Mouse (Mus musculus): ENCODE results near the gene Tmem120b. TPM values are rescaled to one million over a fixed set of nuclear protein-coding genes. Genes with fewer than 3 reads are reported as not detected.

Gene Tmem120b
- total and polyA plus RNA-seq, 3 experiments = 0.53 to 0.93 TPM; not detected in 1

GRCm38 (mm10) chr5:123138953-123139721, 70.9 kb downstream of the Tmem120b start:
- DNase-seq (ENCODE audit: low spot score) (no peak), ATAC-seq (ENCODE audit: extremely low read depth, insufficient number of reproducible peaks, low FRiP score, poor library complexity, severe bottlenecking) (no peak)
- TF ChIP-seq GATA1 (IDR thresholded peaks at IDR 0.05; ENCODE audit: borderline replicate concordance, low read length) (no peak), POLR2AphosphoS5 (IDR thresholded peaks at IDR 0.05; ENCODE audit: insufficient replicate concordance, low read depth, low read length) (no peak), GATA2 (IDR thresholded peaks at IDR 0.05; ENCODE audit: borderline replicate concordance, low read depth, low read length) (no peak), TAL1 (conservative IDR thresholded peaks at IDR 0.05; ENCODE audit: low read depth, low read length) (no peak), CTCF (IDR thresholded peaks at IDR 0.05; ENCODE audit: low read depth, low read length) (no peak)
- H3K36me3 ChIP-seq (replicated peaks) = peaks cover 42% of the 10 kb centered on the region
- no peaks in the 10 kb centered on the region for H3K27me3 ChIP-seq (ENCODE audit: insufficient read depth, low read length)
- peaks cover 66% of the 10 kb centered on the region for H3K4me1 ChIP-seq (ENCODE audit: insufficient read depth, low read depth, low read length)
- H3K4me3 ChIP-seq (ENCODE audit: low read depth, low read length) = peak overlapping the region; percentile 76
- no peaks in the 10 kb centered on the region for H3K9me3 ChIP-seq (replicated peaks)

GRCm38 (mm10) chr5:123139722-123140627, 71.8 kb downstream of the Tmem120b start:
- Histone ChIP-seq H3K36me3 (replicated peaks) (peaks cover 42% of the 10 kb centered on the region), H3K9me3 (replicated peaks) (no peaks in the 10 kb centered on the region), H3K4me3 (ENCODE audit: low read depth, low read length) (peak overlapping the region; percentile 76), H3K4me1 (ENCODE audit: insufficient read depth, low read depth, low read length) (peaks cover 66% of the 10 kb centered on the region), H3K27me3 (ENCODE audit: insufficient read depth, low read length) (no peaks in the 10 kb centered on the region)
- no peak for ATAC-seq (ENCODE audit: extremely low read depth, insufficient number of reproducible peaks, low FRiP score, poor library complexity, severe bottlenecking)
- no peak for TF ChIP-seq TAL1 (conservative IDR thresholded peaks at IDR 0.05; ENCODE audit: low read depth, low read length)
- TF ChIP-seq POLR2AphosphoS5 (IDR thresholded peaks at IDR 0.05; ENCODE audit: insufficient replicate concordance, low read depth, low read length) = no peak
- TF ChIP-seq GATA1 (IDR thresholded peaks at IDR 0.05; ENCODE audit: borderline replicate concordance, low read length) = no peak
- TF ChIP-seq CTCF (IDR thresholded peaks at IDR 0.05; ENCODE audit: low read depth, low read length) = no peak
- no peak for TF ChIP-seq GATA2 (IDR thresholded peaks at IDR 0.05; ENCODE audit: borderline replicate concordance, low read depth, low read length)
- DNase-seq (ENCODE audit: low spot score) = no peak

GRCm38 (mm10) chr5:123140694-123141554, 72.7 kb downstream of the Tmem120b start:
- ATAC-seq (ENCODE audit: extremely low read depth, insufficient number of reproducible peaks, low FRiP score, poor library complexity, severe bottlenecking) (peak; percentile 43), DNase-seq (ENCODE audit: low spot score) (peak; percentile 91)
- Histone ChIP-seq H3K4me1 (ENCODE audit: insufficient read depth, low read depth, low read length) (peaks cover 66% of the 10 kb centered on the region), H3K27me3 (ENCODE audit: insufficient read depth, low read length) (no peaks in the 10 kb centered on the region), H3K9me3 (replicated peaks) (no peaks in the 10 kb centered on the region), H3K4me3 (ENCODE audit: low read depth, low read length) (peak overlapping the region; percentile 80), H3K36me3 (replicated peaks) (peaks cover 43% of the 10 kb centered on the region)
- TF ChIP-seq TAL1 (conservative IDR thresholded peaks at IDR 0.05; ENCODE audit: low read depth, low read length) (no peak), POLR2AphosphoS5 (IDR thresholded peaks at IDR 0.05; ENCODE audit: insufficient replicate concordance, low read depth, low read length) (0 out of 2 replicates have a peak, but pooled peaks have one; percentile 59), GATA2 (IDR thresholded peaks at IDR 0.05; ENCODE audit: borderline replicate concordance, low read depth, low read length) (no peak), GATA1 (IDR thresholded peaks at IDR 0.05; ENCODE audit: borderline replicate concordance, low read length) (no peak), CTCF (IDR thresholded peaks at IDR 0.05; ENCODE audit: low read depth, low read length) (no peak)

GRCm38 (mm10) chr5:123141555-123142160, 73.4 kb downstream of the Tmem120b start:
- H3K27me3 ChIP-seq (ENCODE audit: insufficient read depth, low read length) = no peaks in the 10 kb centered on the region
- ATAC-seq (ENCODE audit: extremely low read depth, insufficient number of reproducible peaks, low FRiP score, poor library complexity, severe bottlenecking) (no peak), DNase-seq (ENCODE audit: low spot score) (peak; percentile 65)
- H3K4me1 ChIP-seq (ENCODE audit: insufficient read depth, low read depth, low read length) = peaks cover 65% of the 10 kb centered on the region
- H3K36me3 ChIP-seq (replicated peaks) = peaks cover 46% of the 10 kb centered on the region
- peak overlapping the region; percentile 80 for H3K4me3 ChIP-seq (ENCODE audit: low read depth, low read length)
- H3K9me3 ChIP-seq (replicated peaks) = no peaks in the 10 kb centered on the region
- no peak for TF ChIP-seq GATA1 (IDR thresholded peaks at IDR 0.05; ENCODE audit: borderline replicate concordance, low read length)
- no peak for TF ChIP-seq CTCF (IDR thresholded peaks at IDR 0.05; ENCODE audit: low read depth, low read length)
- TF ChIP-seq TAL1 (conservative IDR thresholded peaks at IDR 0.05; ENCODE audit: low read depth, low read length) = no peak
- no peak for TF ChIP-seq POLR2AphosphoS5 (IDR thresholded peaks at IDR 0.05; ENCODE audit: insufficient replicate concordance, low read depth, low read length)
- no peak for TF ChIP-seq GATA2 (IDR thresholded peaks at IDR 0.05; ENCODE audit: borderline replicate concordance, low read depth, low read length)

Measured in G1E (cell line).